Mouse (Mus musculus) lung, postnatal 10 days (tissue): Measurements from ENCODE around the gene Kcnc1.

Source experiments
- DNase-seq: peaks from one replicate; pipeline ENCODE4 v3.0.0; 2021

Kcnc1 gene

DNA sequence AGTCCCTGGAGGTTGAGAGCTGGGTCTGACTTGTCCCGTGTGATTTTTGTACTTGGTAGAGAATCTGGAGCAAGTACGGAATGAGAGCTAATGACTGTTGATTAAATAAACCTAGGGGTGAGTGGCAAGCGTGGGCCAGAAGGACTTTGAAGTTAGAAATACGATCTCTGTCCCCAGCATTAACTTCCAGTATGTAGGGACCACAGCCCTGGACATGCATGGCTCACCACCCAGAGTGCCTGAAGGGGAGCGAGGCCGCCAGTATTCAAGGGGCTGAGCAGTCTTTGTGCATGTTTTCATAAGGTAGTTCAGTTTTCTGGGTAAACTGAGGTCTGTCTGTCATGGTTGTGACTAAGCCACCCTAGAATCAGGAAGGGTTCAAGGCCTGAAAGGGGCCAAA lies 726 bp upstream of the Kcnc1 start:
- DNase-seq = no peak

- no peak for DNase-seq
These were observed 833 bp downstream of the Kcnc1 start for GRCm38 (mm10) chr7:46396928-46397731.

DNA sequence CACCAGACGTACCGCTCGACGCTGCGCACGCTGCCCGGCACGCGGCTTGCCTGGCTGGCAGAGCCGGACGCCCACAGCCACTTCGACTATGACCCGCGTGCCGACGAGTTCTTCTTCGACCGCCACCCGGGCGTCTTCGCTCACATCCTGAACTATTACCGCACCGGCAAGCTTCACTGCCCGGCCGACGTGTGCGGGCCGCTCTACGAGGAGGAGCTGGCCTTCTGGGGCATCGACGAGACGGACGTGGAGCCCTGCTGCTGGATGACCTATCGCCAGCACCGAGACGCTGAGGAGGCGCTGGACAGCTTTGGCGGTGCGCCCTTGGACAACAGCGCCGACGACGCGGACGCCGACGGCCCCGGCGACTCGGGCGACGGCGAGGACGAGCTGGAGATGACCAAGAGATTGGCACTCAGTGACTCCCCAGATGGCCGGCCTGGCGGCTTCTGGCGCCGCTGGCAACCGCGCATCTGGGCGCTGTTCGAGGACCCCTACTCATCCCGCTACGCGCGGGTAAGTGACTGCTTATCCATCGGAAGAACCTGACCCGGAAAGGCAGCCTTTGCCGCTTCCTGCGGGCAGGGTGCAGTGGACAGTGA lies 1.5 kb downstream of the Kcnc1 start:
- DNase-seq = no peak

DNA sequence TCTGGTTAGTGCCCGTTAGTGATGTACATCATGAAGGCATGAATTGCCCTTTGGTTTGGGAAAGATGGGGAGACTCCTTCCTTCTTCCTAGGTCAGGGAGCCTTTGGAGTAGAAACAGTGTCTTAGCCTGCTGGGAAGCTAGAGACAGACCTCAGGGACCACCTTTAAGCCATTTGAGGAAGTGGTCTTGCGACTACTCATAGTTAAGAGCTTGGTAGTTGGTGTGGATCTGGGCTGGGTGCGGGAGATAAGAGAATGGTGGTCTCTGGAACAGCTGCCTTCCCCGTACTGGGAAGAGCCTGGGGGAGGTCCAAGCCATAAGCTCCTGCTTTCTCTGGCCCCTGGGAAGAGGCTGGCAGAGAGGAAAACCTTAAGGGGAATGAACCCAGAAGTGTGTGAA lies 2.3 kb downstream of the Kcnc1 start:
- no peak for DNase-seq

DNA sequence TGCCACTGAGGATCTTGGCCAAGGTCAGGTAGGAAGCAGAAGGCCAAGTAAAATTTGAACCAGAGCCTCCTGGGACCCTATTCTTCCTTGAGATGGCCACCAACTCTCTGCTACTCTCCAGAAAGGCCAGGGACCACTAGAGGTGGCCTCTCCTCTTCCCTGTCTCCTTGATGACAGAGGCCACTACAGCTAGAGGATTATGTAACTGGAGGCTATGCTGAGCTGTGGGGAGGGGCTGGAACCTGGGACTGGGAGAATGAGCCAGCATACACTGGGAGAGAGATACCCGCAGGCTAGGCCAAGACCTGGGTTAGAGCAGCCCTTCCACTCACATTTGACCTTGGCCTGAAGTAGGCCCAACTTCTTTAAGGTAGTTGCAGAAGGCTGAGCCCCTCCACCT lies 3.4 kb downstream of the Kcnc1 start:
- DNase-seq = no peak

DNA sequence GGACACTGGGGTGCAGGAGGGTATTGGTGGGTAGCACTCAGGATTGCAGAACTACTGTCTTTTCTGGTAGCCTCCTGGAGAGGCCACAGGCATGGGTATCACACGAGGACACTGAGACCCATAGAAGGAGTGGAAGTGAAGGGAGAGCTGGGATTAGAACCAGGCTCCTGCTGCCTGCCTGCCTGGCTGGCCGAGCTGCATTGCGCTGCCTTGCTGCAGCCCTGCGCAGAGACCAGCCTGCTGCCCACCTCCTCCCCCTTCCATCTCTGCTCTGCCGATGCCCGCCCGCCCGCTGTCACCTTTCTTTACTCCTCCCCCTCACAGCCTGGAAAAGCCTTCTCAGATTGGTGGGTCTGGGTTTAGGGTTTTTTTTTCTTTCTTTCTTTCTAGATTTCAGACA lies 4.0 kb downstream of the Kcnc1 start:
- no peak for DNase-seq

DNA sequence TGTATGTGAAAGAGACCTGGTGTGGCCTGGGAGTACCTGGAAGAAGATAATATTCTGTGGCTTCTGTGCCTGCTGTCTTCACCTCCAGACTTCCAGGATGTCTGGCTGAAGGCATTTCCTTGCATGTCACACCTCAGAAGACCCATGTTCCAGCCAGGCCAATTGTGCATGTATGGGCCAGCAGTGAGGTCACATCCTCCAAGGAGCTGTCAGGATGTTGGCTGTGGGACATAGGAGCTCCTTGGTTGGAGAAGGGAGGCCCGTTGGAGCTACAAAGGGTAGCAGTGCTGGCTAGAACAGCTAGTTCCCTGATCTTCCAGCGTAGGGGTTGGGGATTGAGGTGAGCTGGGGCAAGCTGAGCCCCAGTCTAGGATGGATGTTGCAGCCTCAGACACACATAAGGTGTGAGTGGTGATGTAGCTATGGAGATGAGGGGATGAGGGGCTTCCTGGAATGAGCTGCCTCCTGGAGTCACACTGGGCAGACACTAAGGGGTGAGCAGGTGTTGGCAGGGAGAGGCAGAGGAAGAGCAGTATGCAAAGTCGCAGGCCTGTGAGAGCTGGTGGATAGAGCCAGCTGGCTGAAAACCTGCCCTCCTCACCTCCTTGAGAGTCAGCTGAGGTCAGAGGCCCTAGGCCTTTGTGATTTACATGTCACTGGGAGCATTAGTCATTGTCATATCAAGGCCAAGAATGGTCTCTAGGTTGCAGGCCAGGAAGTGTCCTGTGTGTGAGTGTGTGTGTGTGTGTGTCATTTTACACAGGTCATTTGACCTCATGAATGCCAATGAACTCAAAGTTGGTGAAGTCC lies 5.3 kb downstream of the Kcnc1 start:
- DNase-seq = no peak

DNA sequence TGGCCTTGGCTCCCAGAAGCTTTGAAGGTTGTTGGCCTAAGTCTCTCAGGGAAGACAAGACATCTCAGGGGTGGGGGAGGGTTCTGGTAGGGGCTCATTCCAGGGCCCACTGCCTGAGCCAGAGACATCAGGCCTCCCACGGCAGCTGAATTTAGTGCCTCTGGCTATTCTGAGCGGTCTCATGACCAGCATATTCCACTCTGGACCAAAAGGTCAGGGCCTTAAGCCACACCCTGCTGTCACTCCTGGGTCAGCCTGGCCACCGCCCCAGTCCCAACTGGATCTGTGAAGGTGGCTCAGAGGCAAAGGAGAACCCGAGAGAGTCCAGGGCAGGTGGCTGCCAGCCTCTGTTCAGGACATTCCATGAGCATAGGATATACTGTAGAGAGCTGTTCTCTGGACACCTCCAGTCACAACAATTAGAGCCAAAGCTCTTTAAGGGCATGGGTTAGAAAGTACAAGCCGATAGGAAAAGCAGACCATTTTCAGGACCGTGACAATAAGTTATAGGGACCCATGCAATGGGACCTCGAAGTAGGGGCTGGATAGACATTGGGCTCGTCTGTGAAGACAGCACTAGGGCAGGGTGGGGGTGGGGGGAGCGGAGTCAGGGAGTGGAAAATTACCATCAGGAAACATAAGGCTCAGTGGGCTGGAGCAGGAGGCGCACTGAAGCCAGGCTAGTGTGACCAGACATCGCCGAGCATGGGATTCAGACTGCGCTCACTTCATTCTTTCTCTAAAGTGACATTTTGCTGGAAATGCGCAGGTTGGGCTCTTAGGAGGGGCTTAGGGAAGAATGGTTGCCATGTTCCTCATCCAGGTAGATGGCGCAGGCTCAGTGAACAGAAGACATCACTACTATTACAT lies 7.6 kb downstream of the Kcnc1 start:
- DNase-seq = no peak

DNA sequence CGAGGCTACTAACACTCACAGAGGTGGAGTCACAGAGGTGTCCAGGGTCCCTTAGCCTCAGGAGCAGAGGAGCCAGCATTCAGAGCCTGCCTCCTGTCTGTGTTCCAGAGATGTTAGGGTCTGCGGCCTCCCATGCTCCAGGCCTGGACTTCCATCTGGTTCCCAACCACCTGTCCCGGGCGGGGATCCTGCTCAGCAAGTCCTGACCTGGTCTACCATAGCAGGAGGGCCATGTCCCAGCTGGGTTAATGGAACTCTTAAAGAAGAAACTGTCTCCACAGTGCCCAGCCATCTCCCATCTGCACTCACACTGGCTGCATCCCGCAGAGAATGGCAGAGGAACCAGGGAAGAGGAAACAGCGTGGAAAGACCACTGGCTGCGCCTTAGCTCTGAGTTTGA lies 8.5 kb downstream of the Kcnc1 start:
- DNase-seq = no peak

GRCm38 (mm10) chr7:46408606-46409005 lies 12.3 kb downstream of the Kcnc1 start:
- no peak for DNase-seq

DNA sequence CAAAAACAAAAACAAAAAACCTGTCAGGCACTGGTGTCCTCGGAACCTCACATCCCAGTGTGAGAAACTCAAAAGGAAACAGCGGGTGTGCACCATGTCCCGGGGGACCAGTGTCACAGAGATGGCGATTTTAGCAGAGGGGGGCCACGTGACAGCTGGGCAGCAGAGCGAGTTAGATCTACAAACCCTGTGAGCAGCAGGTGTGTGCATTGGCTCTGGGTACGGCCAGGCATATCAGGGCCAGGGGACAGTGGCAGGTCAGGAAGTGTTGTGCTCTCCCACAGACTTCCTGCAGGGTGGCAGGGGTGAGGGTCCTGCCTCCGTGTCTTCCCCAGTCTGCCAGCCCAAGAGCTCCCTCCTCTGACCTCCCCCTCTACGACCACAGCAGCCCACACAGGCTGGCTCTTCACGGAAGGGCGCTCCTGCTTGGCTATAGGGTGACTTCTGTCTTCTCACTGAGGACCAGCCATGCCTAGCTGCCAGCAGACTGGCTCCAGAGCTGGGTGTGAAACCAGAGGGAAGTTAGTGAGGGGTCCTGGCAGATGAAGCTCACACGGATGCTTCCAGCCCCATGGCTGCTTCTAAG lies 13.0 kb downstream of the Kcnc1 start:
- DNase-seq = no peak

DNA sequence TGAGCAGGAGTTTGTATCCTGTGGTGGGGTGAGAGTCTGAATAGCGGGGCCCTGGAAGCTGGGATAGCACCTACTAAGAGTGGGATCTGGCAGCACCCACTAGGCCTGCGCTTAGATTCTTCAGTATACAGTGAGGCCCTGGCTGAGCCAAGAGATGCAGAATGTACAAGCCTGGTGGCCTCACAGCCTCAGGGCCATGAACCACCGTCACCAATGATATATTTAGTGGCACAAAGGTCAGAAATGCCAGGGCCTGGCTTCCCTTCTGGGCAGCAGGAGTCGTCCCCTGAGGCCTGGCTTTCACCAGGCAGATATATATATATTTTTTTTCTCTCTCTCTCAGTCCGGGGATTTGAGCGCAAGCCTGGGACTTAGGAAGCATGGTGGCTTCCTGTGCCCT lies 14.4 kb downstream of the Kcnc1 start:
- no peak for DNase-seq

DNA sequence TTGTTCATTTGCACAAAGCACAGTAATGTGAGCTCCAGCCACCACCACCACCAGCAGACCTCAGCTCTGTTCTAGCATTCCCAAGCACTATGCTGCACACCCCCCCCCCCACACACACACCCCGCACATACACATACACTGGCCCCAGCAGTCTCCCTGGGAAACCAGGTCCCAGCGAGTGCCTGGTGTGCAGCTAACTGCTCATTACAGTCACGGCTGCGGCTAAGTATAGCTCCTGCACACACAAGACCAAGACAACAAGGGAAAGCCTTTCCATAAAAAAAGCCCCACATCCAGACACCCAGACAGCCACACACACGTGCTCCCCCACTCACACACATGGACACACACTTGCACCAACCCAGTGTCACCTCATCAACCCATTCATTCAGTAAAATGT lies 16.5 kb downstream of the Kcnc1 start:
- DNase-seq = no peak

DNA sequence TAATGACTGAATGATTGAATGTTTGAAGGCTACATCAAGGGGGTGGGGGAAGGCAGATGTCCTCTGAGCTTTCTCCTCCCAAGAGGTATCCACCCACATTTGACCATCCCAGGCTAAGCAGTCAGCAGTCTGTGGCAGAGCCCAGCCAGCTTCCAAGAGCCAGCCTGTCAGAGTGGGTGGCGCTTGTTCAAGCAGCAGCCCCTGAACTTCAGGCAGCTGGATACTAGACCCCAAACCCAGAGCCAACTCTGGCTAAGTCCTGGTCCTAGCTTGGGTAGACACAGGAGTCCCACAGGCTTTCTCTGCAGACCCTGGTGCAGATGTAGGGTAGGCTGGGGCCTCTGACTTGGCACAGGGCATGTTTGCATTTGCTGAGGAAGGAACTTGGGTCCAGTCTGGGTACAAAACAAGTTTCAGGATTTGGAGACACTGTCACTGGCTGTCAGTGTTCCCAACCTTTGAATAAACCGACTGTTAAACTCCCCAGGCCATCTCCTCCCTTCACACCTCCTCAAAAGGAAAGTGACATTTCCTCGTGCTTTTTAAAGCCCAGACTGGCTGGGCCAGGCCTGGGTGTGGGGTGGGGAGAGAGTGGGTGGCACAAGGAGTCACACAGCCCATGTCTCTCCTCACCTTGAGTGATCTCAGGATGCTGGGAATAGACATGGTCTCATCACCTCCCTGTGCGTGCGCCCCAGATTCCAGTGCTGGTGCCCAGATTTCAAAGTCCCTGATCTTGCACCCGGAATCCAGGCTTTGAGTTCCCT lies 17.8 kb downstream of the Kcnc1 start:
- DNase-seq = no peak

DNA sequence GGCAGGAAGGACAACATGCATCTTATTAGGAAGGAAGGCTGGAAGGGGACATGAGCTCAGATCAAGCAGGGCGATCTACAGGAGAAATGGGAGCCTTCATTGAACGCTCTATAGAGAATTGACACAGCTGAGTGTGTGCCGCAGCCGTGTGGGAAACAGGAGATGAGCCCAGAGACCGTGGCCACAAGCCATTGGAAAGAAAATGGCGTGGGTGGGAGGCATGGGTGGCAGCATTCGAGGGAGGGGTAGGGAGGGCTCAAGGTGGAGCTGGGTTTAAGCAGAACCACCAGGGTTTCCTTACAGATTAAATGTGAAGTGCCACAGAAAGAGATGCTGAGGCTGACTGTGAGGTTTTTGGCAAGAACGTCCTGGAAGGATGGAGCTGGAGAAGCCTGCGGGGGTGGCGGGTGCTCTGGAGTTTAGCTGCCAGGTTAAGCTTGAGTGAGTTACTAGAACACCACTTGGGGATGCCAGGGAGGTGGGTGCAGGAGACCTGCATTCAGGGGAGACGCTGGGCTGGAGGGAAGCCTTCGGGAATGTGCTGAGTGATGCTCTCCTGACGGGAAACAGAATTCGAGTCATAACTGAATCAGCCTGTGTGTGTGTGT lies 19.6 kb downstream of the Kcnc1 start:
- no peak for DNase-seq

DNA sequence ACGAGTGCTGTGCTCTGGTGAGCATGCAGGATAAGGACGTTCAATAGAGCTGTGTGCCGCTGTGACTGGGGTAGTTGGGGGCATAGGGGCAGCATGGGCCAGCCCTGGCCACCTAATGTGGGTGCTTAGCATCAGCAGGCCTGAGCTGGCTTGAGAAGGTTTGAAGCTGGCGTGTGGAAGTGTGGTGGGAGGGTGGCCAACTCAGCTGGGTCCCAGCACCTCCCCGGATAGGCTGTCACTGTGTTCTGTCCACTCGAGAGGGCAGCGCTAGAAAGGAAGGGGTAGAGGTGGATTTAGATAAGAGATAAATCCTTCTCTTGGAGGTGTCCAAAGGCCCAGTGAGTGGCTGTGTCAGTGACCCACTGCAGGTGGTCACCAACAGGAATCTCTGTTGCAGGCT lies 21.2 kb downstream of the Kcnc1 start:
- DNase-seq = no peak

DNA sequence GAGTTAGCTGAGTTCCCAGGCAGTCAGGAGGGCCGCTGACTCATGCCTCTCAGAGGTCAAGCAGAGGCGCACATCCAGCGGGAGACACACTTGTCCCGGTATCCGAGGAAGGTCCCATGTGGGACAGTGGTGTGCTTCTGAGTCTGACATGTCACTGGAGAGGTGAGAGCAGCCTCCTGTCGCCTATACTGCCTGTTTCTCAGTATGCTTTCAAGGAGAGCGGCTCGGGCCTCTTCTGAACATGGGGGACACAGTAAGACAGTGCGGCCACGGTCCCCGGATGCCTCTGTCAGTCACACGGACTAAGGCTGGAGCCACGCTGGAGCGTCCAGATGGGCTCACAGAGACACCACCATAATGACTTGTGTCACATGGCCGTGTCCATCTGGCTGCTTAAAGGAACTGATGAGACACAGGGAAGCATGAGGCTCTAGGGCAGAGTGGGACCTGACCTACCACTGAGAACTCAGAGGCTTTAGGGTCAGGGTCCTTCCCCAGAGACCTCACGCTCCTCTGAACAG lies 21.9 kb downstream of the Kcnc1 start:
- no peak for DNase-seq

DNA sequence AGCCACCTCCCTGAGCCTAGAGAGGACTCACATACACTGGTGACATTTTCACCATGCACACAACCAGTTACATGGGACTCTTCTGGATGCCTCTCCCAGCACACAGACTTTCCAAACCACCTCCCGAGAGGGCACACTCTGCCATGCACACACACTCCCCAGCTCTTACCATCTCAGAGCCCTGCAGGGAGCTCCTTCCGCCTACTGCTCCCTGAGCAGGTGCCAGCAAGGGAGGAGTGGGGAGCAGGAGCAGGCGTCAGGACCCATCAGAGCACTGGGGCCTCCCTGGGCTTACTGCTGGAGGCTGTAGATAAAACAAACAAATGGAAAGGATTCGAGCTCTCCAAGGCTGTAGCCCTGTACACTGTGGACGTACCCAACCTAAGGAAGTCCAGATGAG lies 25.2 kb downstream of the Kcnc1 start:
- DNase-seq = no peak

- DNase-seq = no peak
These were observed 25.9 kb downstream of the Kcnc1 start for GRCm38 (mm10) chr7:46422052-46422763.

GRCm38 (mm10) chr7:46422764-46423412 lies 26.6 kb downstream of the Kcnc1 start:
- peak; percentile 46 for DNase-seq
